Mouse (Mus musculus) fibroblast of lung, adult 2 months (primary cell): ENCODE results near the gene Zfp953.
"Not testable (repeated sequence)": the region's sequence is repeated elsewhere in the genome, so short reads cannot be mapped to it uniquely, and the experiment has no call there.

Source experiments
- DNase-seq: peaks from one replicate; pipeline ENCODE4 v3.0.0-alpha.2; 2011; ENCODE audit warnings: low read depth

Zfp953 gene

GRCm38 (mm10) chr13:67360131-67360744, at the start of gene Zfp953, which contains the start of gene Gm28044:
Gene Zfp953, minus strand, starts transcription at chr13:67360605.
Gene Gm28044, minus strand, starts transcription at chr13:67360536.
- DNase-seq, result peak; percentile 79

GRCm38 (mm10) chr13:67399183-67399903, 38.9 kb upstream of the Zfp953 start, which contains the start of gene Zfp429:
Gene Zfp429, minus strand, starts transcription at chr13:67399819.
- peak; percentile 34 for DNase-seq

GRCm38 (mm10) chr13:67376255-67376654, 15.8 kb upstream of the Zfp953 start:
- DNase-seq, result not testable (repeated sequence)

GRCm38 (mm10) chr13:67375050-67375911, 14.9 kb upstream of the Zfp953 start, which contains the start of the genes Gm28041 and Zfp456:
Gene Gm28041, minus strand, starts transcription at chr13:67375733.
Gene Zfp456, minus strand, starts transcription at chr13:67375810.
- peak; percentile 46 for DNase-seq

GRCm38 (mm10) chr13:67351854-67352253, 8.6 kb downstream of the Zfp953 start:
- DNase-seq, result no peak

DNA sequence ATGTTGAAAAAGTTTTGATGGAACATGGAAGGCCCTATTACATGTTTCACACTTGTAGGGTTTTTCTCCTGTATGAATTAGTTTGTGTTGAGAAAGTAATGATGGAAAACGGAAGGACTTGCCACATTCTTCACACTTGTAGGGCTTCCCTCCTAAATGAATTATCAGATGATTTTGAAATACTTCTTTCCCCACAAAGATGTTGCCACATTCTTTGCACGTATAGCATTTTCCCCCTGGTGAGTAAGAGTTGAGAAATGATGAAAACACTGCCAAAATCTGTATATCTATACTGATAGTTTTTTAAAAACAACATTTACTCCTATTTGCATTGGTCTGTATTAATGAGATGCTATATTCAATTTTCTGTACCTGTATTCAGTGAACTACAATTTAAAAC, 17.0 kb downstream of the Zfp953 start:
- no peak for DNase-seq

GRCm38 (mm10) chr13:67332877-67333276, 27.5 kb downstream of the Zfp953 start:
- DNase-seq, result no peak

GRCm38 (mm10) chr13:67332019-67332724, 28.2 kb downstream of the Zfp953 start, which contains the start of gene Zfp595:
Gene Zfp595, minus strand, starts transcription at chr13:67332570.
- DNase-seq, result peak; percentile 91

GRCm38 (mm10) chr13:67306718-67307117, 53.7 kb downstream of the Zfp953 start:
- no peak for DNase-seq

GRCm38 (mm10) chr13:67305822-67306672, 54.4 kb downstream of the Zfp953 start, which contains the start of gene Zfp457:
Gene Zfp457, minus strand, starts transcription at chr13:67306485.
- DNase-seq, result peak; percentile 84
